Mouse (Mus musculus) layer of hippocampus, adult 9-11 months (tissue): ENCODE measurements around the gene Sdk1.

Experiments
- DNase-seq: peaks from one replicate; pipeline ENCODE4 v3.0.0; 2022

The Sdk1 gene

GRCm38 (mm10) chr5:142022877-142023580, 781.7 kb downstream of the Sdk1 start:
- DNase-seq: no peak

DNA sequence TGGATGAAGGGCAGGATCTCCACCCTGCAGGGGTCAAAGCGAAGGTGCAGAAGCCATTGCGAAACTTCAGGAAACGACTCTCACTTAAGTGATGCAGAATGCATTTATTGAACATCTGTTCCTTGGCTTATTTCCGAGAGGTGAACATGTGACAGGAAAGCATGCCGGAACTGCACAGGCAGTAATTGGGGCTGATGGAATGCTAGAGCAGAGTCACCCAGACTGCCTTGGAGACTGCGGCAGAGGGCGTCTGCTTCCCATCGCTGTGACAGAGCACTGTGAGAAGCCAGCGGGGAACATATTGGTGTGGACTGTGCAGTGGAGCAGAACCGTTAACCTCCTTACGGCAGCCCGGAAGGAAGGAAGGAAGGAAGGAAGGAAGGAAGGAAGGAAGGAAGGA, 783.2 kb downstream of the Sdk1 start:
- DNase-seq: no peak

DNA sequence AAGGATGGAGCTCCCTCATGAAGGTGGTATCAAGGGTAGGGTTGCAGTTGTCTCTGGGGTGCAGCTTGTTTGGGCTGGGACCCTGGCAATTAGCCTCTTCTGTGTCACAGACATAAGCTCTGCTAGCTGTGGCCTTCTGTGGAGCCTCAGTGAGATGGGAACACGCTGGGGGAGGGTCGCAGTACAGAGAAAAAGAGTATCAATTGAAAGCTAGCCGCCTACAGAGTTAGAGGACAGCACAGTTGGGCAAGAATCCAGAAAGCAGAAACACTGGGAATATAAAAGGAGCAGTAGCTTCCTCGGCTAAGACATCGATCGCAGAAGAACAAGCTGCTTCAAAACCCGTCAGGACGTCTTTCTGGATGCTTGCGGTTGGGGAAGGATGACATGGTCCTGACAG, 795.2 kb downstream of the Sdk1 start:
- no peak for DNase-seq

- DNase-seq: no peak
Measured at GRCm38 (mm10) chr5:142039236-142039635, 797.9 kb downstream of the Sdk1 start.

DNA sequence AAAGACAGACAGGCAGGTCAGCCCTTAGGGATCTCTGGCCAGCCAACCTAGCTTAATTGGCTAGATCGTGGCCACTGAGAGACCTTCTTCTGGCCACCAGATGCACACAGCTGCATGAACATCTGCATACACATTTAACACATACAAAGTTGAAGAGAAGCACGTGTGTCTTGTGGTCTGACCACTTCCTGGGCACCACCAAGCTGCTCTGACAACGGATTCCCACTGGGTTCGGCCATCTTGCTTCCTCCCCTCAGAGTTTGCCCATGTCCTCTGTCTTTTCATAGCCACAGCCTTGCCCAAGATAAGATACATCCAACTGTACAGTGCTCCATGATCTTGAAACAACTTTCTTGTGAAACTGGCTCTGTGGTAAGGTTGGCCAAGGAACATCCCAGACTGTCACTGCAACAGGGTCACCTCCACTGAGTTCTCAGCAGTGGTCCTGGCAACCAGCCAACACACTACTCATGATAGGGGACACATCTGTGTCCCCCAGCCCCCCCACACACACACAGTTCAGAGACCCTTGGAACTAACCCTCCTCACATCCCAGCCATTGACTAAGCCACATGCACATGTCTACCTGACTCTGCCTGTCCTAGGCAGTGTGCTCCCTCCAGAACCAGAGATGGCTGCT, 798.7 kb downstream of the Sdk1 start:
- no peak for DNase-seq

GRCm38 (mm10) chr5:142041226-142041802, 800.0 kb downstream of the Sdk1 start:
- DNase-seq: no peak

- peak; percentile 54 for DNase-seq
Measured at GRCm38 (mm10) chr5:142061781-142062180, 820.5 kb downstream of the Sdk1 start.

GRCm38 (mm10) chr5:142071322-142071721, 830.0 kb downstream of the Sdk1 start:
- no peak for DNase-seq

DNA sequence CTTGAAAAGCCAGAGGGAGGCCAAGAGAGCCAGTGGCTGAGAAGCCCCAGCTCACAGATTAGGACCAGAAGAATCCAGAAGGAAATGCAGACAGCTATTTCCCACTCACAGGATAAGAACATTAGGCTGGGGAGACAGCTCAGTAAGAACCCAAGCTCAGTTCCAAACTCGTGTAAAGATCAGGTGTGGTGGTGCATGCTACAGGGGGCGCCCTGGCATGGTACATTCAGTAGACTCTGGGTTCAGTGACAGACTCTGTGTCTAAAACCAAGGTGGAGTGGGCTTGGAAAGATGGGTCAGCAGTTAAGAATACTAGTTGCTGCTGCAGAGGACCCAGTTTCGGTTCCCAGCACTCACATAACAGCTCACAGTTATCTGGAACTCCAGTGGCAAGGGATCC, 832.6 kb downstream of the Sdk1 start:
- no peak for DNase-seq

DNA sequence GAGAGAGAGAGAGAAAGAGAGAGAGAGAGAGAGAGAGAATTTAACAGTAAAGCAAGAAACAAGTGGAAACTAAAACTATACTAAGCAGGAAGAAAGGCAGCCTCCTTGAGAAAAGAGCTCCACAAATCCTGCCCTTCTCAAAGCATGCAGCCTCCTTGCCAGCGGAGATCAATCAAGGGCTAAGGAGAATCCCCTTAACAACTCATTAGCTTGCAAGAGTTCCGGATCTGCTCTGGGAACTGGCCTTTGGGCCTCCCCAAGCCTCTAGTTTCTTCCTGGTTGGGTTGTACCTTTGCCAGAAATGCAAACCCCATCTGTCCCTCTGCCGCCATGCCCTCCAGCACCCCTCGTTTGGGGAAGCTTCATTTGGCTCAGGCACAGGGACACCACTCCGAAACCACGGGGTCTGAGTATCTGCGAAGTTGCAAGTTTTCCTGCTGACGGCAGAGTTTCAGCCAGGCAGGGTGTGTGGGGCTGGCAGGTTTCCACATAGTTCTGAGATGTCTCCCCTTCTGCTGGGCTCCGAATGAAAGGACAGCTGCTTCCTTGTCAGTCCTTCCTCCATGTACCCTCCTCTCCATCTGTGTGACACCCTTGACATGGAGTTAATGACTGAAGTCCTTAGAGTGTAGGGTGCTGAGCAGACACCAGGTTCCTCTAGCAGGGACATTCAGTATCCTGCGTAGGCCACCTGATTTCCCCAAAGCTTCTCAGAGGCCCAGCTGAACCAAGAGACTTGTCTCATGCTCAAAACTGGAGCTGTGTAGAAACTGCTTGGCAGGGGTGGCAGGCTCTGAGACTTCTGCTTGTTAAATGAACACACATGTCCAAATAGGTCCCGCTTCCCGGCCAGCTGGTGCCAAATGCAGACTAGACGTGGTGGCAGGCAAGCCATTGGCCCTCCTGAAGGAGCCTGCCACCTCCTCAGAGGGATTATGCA, 833.5 kb downstream of the Sdk1 start:
- peak; percentile 86 for DNase-seq

- no peak for DNase-seq
Measured at GRCm38 (mm10) chr5:142080661-142081060, 839.4 kb downstream of the Sdk1 start.

GRCm38 (mm10) chr5:142081076-142081475, 839.8 kb downstream of the Sdk1 start:
- DNase-seq: no peak

DNA sequence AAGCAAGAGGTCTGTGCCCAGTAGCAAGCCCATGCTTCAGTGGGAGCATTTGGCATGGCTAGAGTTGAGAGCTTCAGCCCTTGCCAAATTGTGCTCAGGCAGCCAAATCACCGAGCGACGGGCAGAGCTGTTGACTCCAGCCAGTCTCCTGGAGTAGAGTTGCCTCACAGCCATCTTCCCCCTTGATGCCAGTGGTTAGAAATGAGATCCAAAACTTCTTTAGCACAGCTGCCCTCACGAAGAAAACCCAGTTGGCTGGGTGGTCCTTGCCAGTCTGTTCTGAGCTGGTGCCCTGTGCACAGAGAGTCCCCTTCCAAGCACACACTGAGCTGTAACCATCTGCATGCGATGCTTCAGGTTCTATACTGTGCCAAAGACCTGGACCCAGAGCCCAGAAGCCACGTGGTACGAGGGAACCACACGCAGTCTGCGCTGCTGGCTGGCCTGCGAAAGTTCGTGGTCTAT, 855.1 kb downstream of the Sdk1 start:
- no peak for DNase-seq

DNA sequence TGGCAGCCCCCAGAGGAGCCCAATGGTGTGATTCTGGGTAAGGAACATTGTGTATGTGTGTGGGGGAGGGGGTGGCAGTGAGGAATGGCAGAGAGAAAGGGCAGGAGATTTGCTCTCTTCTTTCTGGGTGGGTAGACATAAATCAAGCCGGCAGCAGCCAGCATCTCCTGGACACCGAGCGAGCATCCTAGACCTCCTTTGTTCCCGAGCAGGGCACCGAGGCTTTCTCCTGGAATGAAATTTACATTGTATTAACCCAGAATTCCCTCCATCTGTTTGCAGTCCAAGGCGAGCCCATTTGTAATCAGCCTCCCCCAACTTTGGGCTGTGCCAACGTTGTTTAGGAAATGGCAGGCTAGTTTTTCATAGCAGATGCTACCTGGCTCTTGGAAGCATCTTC, 858.9 kb downstream of the Sdk1 start:
- no peak for DNase-seq

DNA sequence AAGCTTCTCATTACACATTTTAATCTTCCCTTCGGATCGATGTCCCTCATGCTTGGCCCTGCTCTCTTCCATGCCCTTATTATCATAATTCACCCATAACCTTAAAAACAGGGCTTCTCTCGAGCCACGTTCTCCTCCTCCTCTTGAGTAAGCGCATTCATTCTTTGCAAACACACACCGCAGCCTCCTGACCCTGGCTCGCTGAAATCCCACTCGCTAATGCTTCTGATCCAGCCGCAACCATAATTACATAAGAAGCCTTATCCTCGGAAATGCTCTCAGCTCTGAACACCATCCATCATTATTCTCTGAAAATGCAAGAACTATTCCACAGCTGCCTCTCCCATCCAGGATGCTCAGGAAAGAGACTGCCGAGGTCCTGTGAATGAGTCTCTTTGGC, 866.1 kb downstream of the Sdk1 start:
- DNase-seq: no peak

DNA sequence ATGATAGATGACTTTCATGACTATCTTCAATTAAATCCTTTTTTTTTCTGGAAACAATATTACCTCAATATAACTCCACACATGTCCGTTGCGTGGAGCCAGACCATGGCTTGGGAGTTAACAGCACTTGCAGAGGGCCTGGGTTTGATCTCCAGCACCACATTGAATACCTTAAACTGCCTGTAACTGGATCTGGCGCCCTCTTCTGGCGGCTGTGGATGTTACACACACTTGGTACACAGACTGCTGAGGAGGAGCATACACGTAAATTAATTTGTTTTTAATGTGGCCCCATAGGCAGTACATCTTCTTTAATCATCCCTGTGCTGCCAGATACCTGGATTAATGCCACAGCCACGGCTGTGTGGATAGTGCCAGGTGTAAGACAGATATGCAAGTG, 870.7 kb downstream of the Sdk1 start:
- no peak for DNase-seq

DNA sequence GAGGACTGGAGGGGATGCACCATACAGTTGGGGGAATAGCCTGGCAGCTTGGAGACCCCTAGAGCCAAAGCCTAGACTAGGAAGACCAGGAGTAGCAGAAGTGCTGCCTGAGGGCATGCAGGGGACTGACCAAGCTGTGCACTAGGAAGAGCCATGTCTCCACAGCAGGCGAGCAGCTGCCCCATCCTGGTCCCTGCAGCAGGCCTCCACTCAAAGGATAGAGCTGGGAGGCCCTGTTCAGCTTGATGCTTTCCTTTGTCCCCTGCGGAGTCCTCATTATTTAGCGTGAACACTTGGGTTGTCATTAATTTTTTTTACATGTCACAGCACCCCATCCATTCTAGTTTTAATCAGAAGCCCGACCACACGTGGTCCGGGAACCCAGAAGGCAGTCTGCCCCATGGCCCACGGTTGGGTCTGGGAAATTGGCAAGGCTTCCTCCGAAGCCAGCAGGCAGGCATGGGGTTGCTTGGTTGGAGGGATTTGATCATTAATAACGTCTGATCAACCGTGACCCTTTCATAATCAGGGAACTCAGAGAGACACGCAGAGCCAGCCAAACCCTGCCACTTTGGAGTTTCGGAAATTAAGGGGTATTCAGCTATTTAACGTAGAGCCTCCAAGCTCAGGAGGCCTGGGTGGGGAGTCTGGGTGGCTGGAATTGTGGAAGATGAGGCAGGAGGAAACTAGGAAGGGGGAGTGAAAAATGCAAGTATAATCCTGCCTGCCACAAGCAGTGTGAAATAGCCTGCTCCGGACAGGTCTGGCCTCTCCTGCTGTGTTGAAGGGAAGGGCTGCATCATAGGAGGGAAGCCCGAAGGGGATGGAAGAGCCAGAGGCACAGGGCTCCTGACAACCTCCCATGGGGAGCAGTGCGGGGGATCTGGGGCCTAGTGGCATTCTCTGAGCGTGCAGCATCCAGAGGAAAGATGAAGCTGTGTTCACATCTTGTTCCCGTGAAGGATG, 872.2 kb downstream of the Sdk1 start:
- DNase-seq: no peak

- DNase-seq: no peak
Measured at GRCm38 (mm10) chr5:142127779-142128178, 886.5 kb downstream of the Sdk1 start.

DNA sequence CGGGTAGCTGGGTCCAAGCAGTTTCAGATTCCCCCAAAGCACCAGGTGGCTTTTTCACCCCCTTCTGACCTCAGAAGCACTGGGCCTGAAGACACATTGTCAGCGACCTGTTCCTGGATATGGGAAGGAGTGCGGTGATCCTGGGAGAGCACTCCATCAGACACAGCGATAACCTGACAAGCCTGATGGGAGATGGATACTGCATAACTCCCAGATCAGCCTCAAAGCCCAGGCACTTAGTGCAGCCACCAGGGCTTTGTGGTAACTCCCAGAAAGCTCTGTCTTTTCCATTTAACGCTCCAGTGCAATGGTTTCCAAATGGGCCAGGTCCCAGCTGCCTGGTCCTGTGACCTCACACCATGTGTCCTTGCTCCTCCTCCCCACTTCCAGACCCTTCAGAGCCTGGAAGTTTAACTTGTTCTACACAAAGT, 886.9 kb downstream of the Sdk1 start:
- no peak for DNase-seq

DNA sequence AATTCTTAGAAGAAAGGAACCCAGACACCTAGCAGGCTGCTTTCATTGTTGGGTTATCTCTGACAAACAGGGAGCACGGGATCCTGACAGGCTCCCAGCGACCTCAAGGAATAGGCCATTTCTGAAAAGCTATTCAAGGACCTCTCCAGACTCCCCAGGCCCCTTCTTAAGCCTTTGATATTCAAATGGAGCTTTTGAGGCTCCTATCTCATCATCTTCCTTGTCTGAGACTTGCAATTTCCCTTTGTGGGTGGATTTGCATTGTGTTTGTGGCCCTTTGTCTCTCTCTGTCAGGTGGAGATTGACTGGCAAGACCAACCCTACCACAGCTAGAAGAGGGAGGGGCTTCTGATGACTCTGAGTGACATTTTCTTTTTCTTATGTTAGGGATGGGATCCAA, 888.7 kb downstream of the Sdk1 start:
- DNase-seq: no peak

DNA sequence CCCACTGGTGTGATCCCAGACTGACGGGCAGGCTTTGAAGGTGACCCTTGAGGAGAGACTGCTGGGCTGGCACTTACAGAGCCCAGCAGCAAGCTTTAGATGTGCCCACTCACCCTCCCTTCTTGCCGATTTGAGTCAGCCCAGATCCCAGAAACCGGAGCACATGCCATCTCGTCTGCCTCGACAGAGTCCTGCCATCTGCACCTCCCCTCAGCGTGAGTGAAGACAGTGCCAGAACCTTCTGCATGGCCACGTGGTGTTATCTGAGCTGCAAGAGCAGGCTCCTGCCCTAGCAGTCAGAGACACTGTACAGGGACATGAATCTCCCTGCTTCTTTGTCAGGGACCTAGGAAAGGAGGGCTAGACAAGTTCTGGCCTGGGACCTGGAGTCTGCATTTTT, 898.7 kb downstream of the Sdk1 start:
- peak; percentile 86 for DNase-seq

GRCm38 (mm10) chr5:142149594-142149993, 908.3 kb downstream of the Sdk1 start:
- peak; percentile 26 for DNase-seq
